Mouse (Mus musculus) heart, embryonic 14.5 days (tissue): ENCODE measurements around the gene Ranbp10. TPM values are rescaled to one million over a fixed set of nuclear protein-coding genes. Genes with fewer than 3 reads are reported as not detected.
A peak's percentile ranks its signal among the peaks of the same experiment; 100 is the strongest.

ENCODE experiments used
- ATAC-seq: fragments of 200-750 bp; cut with Nextera tagmentation; 2 replicates; pipeline ENCODE4 v1.8.0; 2017; ENCODE audit warnings: low read depth, moderate TSS enrichment; ENCODE audit not compliant: insufficient number of reproducible peaks, insufficient read depth, low FRiP score
- H3K27ac ChIP-seq, 2 experiments: fragments of 200-500 bp in 1 of 2; fragments of 300-500 bp in 1 of 2; sonication (generic) in 1 of 2; replicated peaks in 1 of 2; 2 replicates each; pipeline ENCODE4 v1.5.1; 2012 to 2014; ENCODE audit warnings: low read depth in 2 of 2, low read length in 2 of 2, control low read depth in 1 of 2, mild to moderate bottlenecking in 1 of 2, mixed read lengths in 1 of 2; ENCODE audit not compliant: control insufficient read depth in 1 of 2, insufficient read depth in 1 of 2
- H3K27me3 ChIP-seq: fragments of 300-500 bp; sonication (generic); 2 replicates; pipeline ENCODE4 v1.6.1; 2014; ENCODE audit warnings: mild to moderate bottlenecking, low read length, control low read depth; ENCODE audit not compliant: control insufficient read depth, insufficient read depth
- H3K36me3 ChIP-seq: fragments of 300-500 bp; sonication (generic); 2 replicates; pipeline ENCODE4 v1.6.1; 2014; ENCODE audit warnings: mild to moderate bottlenecking, control low read depth, low read length, mixed read lengths; ENCODE audit not compliant: control insufficient read depth, insufficient read depth
- H3K4me1 ChIP-seq, 2 experiments: fragments of 200-500 bp in 1 of 2; fragments of 300-500 bp in 1 of 2; sonication (generic) in 1 of 2; 2 replicates each; pipeline ENCODE4 v1.6.1; 2012 to 2014; ENCODE audit warnings: low read length in 2 of 2, control low read depth in 1 of 2, mixed read lengths in 1 of 2; ENCODE audit not compliant: control insufficient read depth in 2 of 2, insufficient read depth in 2 of 2
- H3K4me2 ChIP-seq: fragments of 300-500 bp; sonication (generic); 2 replicates; pipeline ENCODE4 v1.6.1; 2014; ENCODE audit warnings: mild to moderate bottlenecking, low read length
- H3K4me3 ChIP-seq, 2 experiments: fragments of 200-500 bp in 1 of 2; fragments of 300-500 bp in 1 of 2; sonication (generic) in 1 of 2; 2 replicates each; pipeline ENCODE4 v1.5.1; 2012 to 2014; ENCODE audit warnings: low read length in 2 of 2, mild to moderate bottlenecking in 2 of 2, control low read depth in 1 of 2, low read depth in 1 of 2, moderate library complexity in 1 of 2; ENCODE audit not compliant: control insufficient read depth in 1 of 2, insufficient read depth in 1 of 2
- H3K9ac ChIP-seq: fragments of 300-500 bp; sonication (generic); 2 replicates; pipeline ENCODE4 v1.6.1; 2014; ENCODE audit warnings: mild to moderate bottlenecking, low read length
- H3K9me3 ChIP-seq: fragments of 300-500 bp; sonication (generic); 2 replicates; pipeline ENCODE4 v1.6.1; 2016; ENCODE audit warnings: low read length, control low read depth; ENCODE audit not compliant: control insufficient read depth
- WGBS: fragments of 180-500 bp; shearing (Covaris S2); extraction: QIAGEN DNeasy Blood & Tissue Kit; methylation state at CpG from one replicate; pipeline ENCODE4 v1.1.7; 2014; 5-methylcytosine and 5-hydroxymethylcytosine counted together
- polyA plus RNA-seq: library from polyadenylated mRNA; unstranded; fragments of >200 nt; fragmentation: Nextera tagmentation; extraction: Ambion mirVana; gene quantifications from 2 replicates; pipeline ENCODE4 v1.2.1, GENCODE M21; 2014

Gene Ranbp10
- polyA plus RNA-seq, 1 experiment from 2014 or later, result 11.5 TPM

DNA sequence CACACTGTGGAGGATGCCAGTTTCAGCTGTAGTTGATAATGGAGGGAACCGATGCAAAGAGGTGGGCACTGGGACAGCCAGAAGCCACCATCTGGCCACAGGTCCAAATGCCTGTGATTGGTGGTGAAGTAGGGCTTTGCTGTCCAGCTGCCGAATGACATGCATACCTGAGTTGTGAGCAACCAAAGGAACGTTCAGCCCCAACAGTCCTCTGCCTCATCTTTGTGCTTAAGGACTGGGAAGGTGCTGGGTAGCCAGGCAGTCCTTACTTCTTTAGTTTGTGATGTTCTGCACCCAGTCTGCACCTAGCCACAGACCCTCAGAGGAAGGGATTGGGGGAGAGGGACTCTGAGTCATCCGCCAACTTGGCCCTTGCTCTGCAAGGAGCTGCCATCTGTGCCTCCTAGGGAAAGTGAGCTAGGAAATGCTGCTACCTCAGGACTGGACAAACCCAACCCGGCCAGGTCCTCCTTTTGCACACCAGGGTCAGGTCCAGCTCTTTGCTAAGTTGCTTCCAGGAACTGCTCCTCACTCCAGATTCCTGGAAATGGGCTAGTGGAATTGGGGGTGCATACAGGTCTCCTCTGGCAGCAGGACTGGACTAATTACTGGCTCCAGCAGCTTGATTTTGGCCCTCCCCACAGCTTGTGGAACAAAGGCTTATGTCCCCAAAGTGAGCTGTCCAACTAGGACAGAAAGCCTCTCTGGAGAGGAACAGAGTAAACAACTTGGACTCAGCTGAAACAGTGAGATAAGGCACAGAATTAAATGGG is 58.5 kb downstream of the Ranbp10 start:
- ATAC-seq, result no peak
- H3K27me3 ChIP-seq, result no peaks in the 10 kb centered on the region
- no peak overlapping the region for H3K4me2 ChIP-seq
- H3K27ac ChIP-seq, result no peak overlapping the region
- no peak overlapping the region for H3K4me3 ChIP-seq
- H3K4me1 ChIP-seq, result no peaks in the 10 kb centered on the region
- peaks cover 58% of the 10 kb centered on the region for H3K36me3 ChIP-seq
- 79% methylated on average over 5 of the region's 5 CpGs for WGBS
- no peaks in the 10 kb centered on the region for H3K9me3 ChIP-seq
- H3K9ac ChIP-seq, result no peak overlapping the region

DNA sequence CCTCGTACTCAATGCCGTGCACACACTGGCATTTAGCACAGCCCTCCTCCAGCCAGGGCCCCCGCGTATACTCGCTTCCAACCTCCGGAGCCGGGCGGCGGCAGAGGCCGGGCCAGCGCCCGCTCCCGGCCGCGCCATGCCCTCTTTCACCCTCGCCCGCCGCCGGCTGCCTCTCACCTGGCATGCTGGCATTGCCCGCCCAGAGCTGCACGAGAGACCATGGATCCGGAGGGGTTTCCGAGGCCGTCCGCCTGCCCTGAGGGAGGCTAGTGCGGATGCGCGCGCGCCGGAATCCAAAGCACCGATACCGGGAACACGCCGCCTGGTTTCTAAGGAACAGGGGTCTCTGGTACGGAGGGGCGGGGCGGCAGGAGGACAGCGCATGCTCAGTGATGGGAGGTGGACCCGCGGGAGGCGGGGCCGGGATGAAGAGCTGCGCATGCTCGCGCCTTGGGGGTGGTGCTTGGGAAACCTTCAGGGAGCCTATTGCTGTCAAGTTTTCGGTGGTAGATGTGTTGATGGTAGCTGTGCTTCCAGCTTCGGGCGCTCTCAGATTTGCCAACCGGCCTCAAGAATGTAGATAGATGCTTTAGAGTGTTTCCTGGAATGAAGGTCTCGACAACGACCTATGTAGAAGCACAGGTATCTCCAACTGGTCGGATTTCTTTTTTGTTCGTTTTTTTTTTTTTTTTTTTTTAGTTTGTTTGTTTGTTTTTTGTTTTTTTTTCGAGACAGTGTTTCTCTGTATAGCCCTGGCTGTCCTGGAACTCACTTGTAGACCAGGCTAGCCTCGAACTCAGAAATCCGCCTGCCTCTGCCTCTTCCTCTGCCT is 68.7 kb downstream of the Ranbp10 start, which contains the start of gene Gfod2:
Gfod2 (minus strand) TSS at position 388 of the 832 bp plus-strand sequence.
- peaks cover 3 to 8% of the 10 kb centered on the region in 2 experiments; a peak in 3 of 4 replicates for H3K4me1 ChIP-seq
- H3K4me3 ChIP-seq, result peak within 1 kb of the TSS; percentile 74 to 85
- H3K27me3 ChIP-seq, result no peaks in the 10 kb centered on the region
- H3K27ac ChIP-seq, result peak within 1 kb of the TSS; percentile 24 to 60; a peak in 3 of 4 replicates
- no peaks in the 10 kb centered on the region for H3K36me3 ChIP-seq
- 2% methylated on average over 57 of the region's 57 CpGs for WGBS
- peak within 1 kb of the TSS; percentile 89 for H3K4me2 ChIP-seq
- no peaks in the 10 kb centered on the region for H3K9me3 ChIP-seq
- peak within 1 kb of the TSS; percentile 79 for H3K9ac ChIP-seq
- peak; percentile 97 for ATAC-seq

GRCm38 (mm10) chr8:105757796-105758276 is 69.3 kb downstream of the Ranbp10 start:
- 2% methylated on average over 12 of the region's 12 CpGs for WGBS
- H3K27me3 ChIP-seq, result no peaks in the 10 kb centered on the region
- H3K4me2 ChIP-seq, result peak overlapping the region; percentile 89
- peak overlapping the region; percentile 74 to 85 for H3K4me3 ChIP-seq
- no peaks in the 10 kb centered on the region for H3K9me3 ChIP-seq
- no peaks in the 10 kb centered on the region for H3K36me3 ChIP-seq
- peak overlapping the region; percentile 24 to 60; a peak in 3 of 4 replicates for H3K27ac ChIP-seq
- H3K4me1 ChIP-seq, result peaks cover 3 to 8% of the 10 kb centered on the region in 2 experiments; a peak in 3 of 4 replicates
- peak overlapping the region; percentile 79 for H3K9ac ChIP-seq
- no peak for ATAC-seq

DNA sequence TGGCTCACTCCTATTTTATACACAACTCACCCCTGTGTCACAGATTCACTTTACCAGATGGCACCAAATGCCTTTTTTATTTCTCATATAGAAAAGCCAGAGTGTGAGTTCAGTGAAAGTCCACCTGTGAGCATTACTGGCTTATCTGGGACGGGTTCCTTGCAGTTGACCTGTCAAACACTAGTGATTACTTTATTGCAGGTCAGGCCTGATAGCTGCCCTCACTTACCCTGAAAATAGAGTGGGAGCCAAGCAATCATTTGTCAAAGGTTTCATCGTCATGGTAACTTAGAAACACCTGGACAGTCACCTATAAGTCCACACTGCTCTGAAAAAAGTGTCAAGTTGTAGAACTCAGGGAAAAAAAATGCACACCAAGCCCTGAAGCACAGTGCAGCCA is 72.5 kb downstream of the Ranbp10 start:
- H3K9ac ChIP-seq, result no peak overlapping the region
- WGBS, result 80% methylated on average over 2 of the region's 2 CpGs
- H3K4me3 ChIP-seq, result no peak overlapping the region
- no peak overlapping the region for H3K4me2 ChIP-seq
- H3K4me1 ChIP-seq, result peaks cover 13 to 23% of the 10 kb centered on the region in 2 experiments
- H3K36me3 ChIP-seq, result no peaks in the 10 kb centered on the region
- H3K27me3 ChIP-seq, result no peaks in the 10 kb centered on the region
- H3K27ac ChIP-seq, result no peak overlapping the region
- no peaks in the 10 kb centered on the region for H3K9me3 ChIP-seq
- no peak for ATAC-seq

DNA sequence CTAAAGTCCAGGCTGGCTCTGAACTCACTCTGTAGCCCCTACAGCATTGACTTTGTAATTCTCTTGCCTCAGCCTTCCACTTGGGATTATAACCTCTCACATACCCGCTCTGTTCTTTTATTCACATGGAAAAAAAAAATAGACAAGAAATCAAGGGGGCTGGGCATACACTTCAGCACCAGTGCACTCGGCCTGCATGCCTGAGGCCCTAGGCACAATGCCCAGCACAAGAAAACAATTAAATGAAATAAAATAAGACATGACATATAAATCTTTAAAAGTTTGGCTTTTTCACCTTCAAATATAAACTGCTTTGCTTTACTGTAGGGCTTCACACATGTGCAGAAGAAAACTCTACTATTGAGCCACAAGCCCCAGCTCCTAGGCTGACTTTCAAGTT is 73.2 kb downstream of the Ranbp10 start:
- no peaks in the 10 kb centered on the region for H3K9me3 ChIP-seq
- H3K36me3 ChIP-seq, result no peaks in the 10 kb centered on the region
- H3K4me1 ChIP-seq, result peaks cover 13 to 23% of the 10 kb centered on the region in 2 experiments
- H3K9ac ChIP-seq, result no peak overlapping the region
- no peak for ATAC-seq
- H3K27ac ChIP-seq, result no peak overlapping the region
- H3K4me2 ChIP-seq, result no peak overlapping the region
- no peaks in the 10 kb centered on the region for H3K27me3 ChIP-seq
- 76% methylated on average over 2 of the region's 2 CpGs for WGBS
- no peak overlapping the region for H3K4me3 ChIP-seq

DNA sequence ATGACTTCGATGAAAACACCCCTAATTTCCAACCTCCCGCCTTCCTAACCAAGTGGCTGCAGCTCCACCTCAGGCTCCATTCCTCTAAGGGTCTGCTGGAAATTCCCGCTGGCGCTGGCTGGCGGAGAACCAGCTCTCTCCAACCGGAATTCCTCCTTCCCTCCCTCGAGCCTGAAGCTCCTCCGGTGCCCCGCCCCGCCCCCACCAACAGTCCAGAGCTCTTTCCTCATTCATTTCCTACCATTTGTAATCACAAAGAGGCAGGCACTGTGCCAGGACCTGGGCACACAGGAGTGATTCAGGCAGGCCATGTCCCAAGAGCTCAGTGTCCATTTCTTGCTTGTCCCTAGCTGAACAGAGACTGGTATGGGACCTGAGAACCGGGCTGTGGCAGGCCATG is 76.5 kb downstream of the Ranbp10 start:
- Histone ChIP-seq H3K4me1 (peaks cover 10 to 21% of the 10 kb centered on the region in 2 experiments), H3K9me3 (no peaks in the 10 kb centered on the region), H3K36me3 (no peaks in the 10 kb centered on the region), H3K4me2 (peak overlapping the region; percentile 43), H3K27ac (peak overlapping the region; percentile 51 to 66), H3K9ac (no peak overlapping the region; the same call in 1 of the 2 replicates), H3K27me3 (no peaks in the 10 kb centered on the region), H3K4me3 (no peak overlapping the region)
- WGBS, result 5% methylated on average over 11 of the region's 11 CpGs
- ATAC-seq, result peak; percentile 76

DNA sequence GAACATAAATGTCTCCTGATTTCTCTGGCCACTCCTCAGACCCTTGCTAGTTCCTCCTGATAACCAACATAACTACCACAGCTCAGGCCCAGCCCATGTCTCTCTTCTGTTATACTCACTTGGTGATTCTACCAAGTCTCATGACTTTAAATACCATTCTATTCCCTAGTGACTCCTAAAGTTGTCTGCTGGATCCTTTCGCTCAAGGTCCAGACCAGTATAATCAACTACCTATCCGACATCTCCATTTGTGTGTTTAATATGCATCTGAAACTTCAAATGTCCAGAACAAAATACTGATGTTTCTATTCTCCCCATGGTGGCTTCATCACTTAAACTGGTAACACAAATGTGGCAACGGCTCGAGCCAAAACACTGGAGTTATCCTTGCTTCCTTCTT is 83.8 kb downstream of the Ranbp10 start:
- no peaks in the 10 kb centered on the region for H3K36me3 ChIP-seq
- H3K4me3 ChIP-seq, result no peak overlapping the region
- H3K4me1 ChIP-seq, result peaks cover 0 to 9% of the 10 kb centered on the region in 2 experiments; a peak in 3 of 4 replicates
- no peak for ATAC-seq
- H3K9me3 ChIP-seq, result no peaks in the 10 kb centered on the region
- H3K27ac ChIP-seq, result no peak overlapping the region
- no peak overlapping the region for H3K4me2 ChIP-seq
- 70% methylated on average over 4 of the region's 4 CpGs for WGBS
- H3K27me3 ChIP-seq, result no peaks in the 10 kb centered on the region
- no peak overlapping the region for H3K9ac ChIP-seq
